Mouse (Mus musculus) olfactory bulb, adult 2 months (tissue): Measurements from ENCODE around the gene Rnf212.

Source experiments
- CTCF ChIP-seq: fragments of 200-500 bp; IDR thresholded peaks from 2 replicates; pipeline ENCODE4 v1.5.1; 2012; ENCODE audit warnings: low read depth, mild to moderate bottlenecking, low read length, moderate library complexity; ENCODE audit not compliant: insufficient read depth
- POLR2A ChIP-seq: fragments of 200-500 bp; IDR thresholded peaks from 2 replicates; pipeline ENCODE4 v1.6.1; 2012; ENCODE audit warnings: mild to moderate bottlenecking, low read depth, low read length, moderate library complexity; ENCODE audit not compliant: insufficient read depth

GRCm38 (mm10) chr5:108715974-108716373 lies 58.8 kb downstream of the Rnf212 start:
- TF ChIP-seq POLR2A (no peak), CTCF (no peak)
